Mouse (Mus musculus) MEL (cell line): Measurements from ENCODE around the gene Lnpk. TPM values are rescaled to one million over a fixed set of nuclear protein-coding genes. Genes with fewer than 3 reads are reported as not detected.

Experiments
- DNase-seq: peaks from one replicate; pipeline ENCODE4 v3.0.0; 2011; ENCODE audit warnings: low read depth, low spot score
- H3K27ac ChIP-seq: 2 replicates; pipeline ENCODE4 v1.5.1; 2012; ENCODE audit warnings: low read depth, mild to moderate bottlenecking, control low read depth, low read length, moderate library complexity; ENCODE audit not compliant: control insufficient read depth
- H3K27me3 ChIP-seq, 2 experiments: fragments of 150-350 bp in 1 of 2; sonication (generic) in 1 of 2; 2 replicates each; pipeline ENCODE4 v1.6.1; 2012; ENCODE audit warnings: low read length in 2 of 2, mild to moderate bottlenecking in 2 of 2, improper control_type of control experiment in 1 of 2, moderate library complexity in 1 of 2; ENCODE audit not compliant: insufficient read depth in 2 of 2, control insufficient read depth in 1 of 2
- H3K36me3 ChIP-seq, 2 experiments: 2 replicates each; pipeline ENCODE4 v1.6.1; 2012 to 2014; ENCODE audit warnings: low read length in 2 of 2, improper control_type of control experiment in 1 of 2, inconsistent platforms in 1 of 2, mild to moderate bottlenecking in 1 of 2; ENCODE audit not compliant: insufficient read depth in 2 of 2, control insufficient read depth in 1 of 2
- H3K4me1 ChIP-seq, 2 experiments: fragments of 150-350 bp in 1 of 2; sonication (generic) in 1 of 2; 2 replicates each; pipeline ENCODE4 v1.6.1; 2012; ENCODE audit warnings: low read length in 2 of 2, improper control_type of control experiment in 1 of 2, mild to moderate bottlenecking in 1 of 2; ENCODE audit not compliant: insufficient read depth in 2 of 2, control insufficient read depth in 1 of 2
- H3K4me3 ChIP-seq, 2 experiments: fragments of 150-350 bp in 1 of 2; sonication (generic) in 1 of 2; 2 replicates each; pipeline ENCODE4 v1.5.1; 2012; ENCODE audit warnings: low read depth in 2 of 2, low read length in 2 of 2, mild to moderate bottlenecking in 2 of 2, moderate library complexity in 2 of 2, control low read depth in 1 of 2, improper control_type of control experiment in 1 of 2; ENCODE audit not compliant: control insufficient read depth in 1 of 2, insufficient read depth in 1 of 2
- H3K79me2 ChIP-seq: 2 replicates; pipeline ENCODE4 v1.6.1; 2012; ENCODE audit warnings: mild to moderate bottlenecking, low read length, moderate library complexity; ENCODE audit not compliant: control insufficient read depth, poor library complexity, insufficient read depth
- H3K9ac ChIP-seq: 2 replicates; pipeline ENCODE4 v1.6.1; 2012; ENCODE audit warnings: low read depth, mild to moderate bottlenecking, control low read depth, low read length, moderate library complexity; ENCODE audit not compliant: control insufficient read depth, poor library complexity, severe bottlenecking
- H3K9me3 ChIP-seq: fragments of 150-350 bp; sonication (generic); replicated peaks from 2 replicates; pipeline ENCODE4 v1.6.1; 2012; ENCODE audit warnings: mild to moderate bottlenecking, low read length, improper control_type of control experiment, moderate library complexity; ENCODE audit not compliant: insufficient read depth
- BHLHE40 ChIP-seq: IDR thresholded peaks from 2 replicates; pipeline ENCODE4 v1.6.1; 2012; ENCODE audit warnings: low read depth, mild to moderate bottlenecking, inconsistent platforms, low read length, improper control_type of control experiment, borderline replicate concordance
- CHD1 ChIP-seq: IDR thresholded peaks from 2 replicates; pipeline ENCODE4 v1.6.1; 2012; ENCODE audit warnings: low read depth, mild to moderate bottlenecking, inconsistent platforms, low read length, improper control_type of control experiment
- CHD2 ChIP-seq: IDR thresholded peaks from 2 replicates; pipeline ENCODE4 v1.6.1; 2011; ENCODE audit warnings: low read length, improper control_type of control experiment
- CTCF ChIP-seq, 3 experiments: IDR thresholded peaks in 2 of 3; conservative IDR thresholded peaks in 1 of 3; 2 replicates each; pipeline ENCODE4 v1.5.1; 2011 to 2012; ENCODE audit warnings: low read length in 3 of 3, low read depth in 2 of 3, mild to moderate bottlenecking in 2 of 3, improper control_type of control experiment in 1 of 3, inconsistent platforms in 1 of 3, mixed read lengths in 1 of 3, moderate library complexity in 1 of 3; ENCODE audit not compliant: control insufficient read depth in 1 of 3, insufficient read depth in 1 of 3, poor library complexity in 1 of 3, severe bottlenecking in 1 of 3
- E2F4 ChIP-seq: IDR thresholded peaks from 2 replicates; pipeline ENCODE4 v1.6.1; 2011; ENCODE audit warnings: low read depth, low read length, improper control_type of control experiment, borderline replicate concordance
- GABPA ChIP-seq: IDR thresholded peaks from 2 replicates; pipeline ENCODE4 v1.6.1; 2012; ENCODE audit warnings: low read depth, mild to moderate bottlenecking, inconsistent platforms, low read length, improper control_type of control experiment, moderate library complexity
- GATA1 ChIP-seq: IDR thresholded peaks from 2 replicates; pipeline ENCODE4 v1.6.1; 2011; ENCODE audit warnings: low read depth, low read length, improper control_type of control experiment
- HCFC1 ChIP-seq: IDR thresholded peaks from 2 replicates; pipeline ENCODE4 v1.6.1; 2012; ENCODE audit warnings: low read depth, mild to moderate bottlenecking, inconsistent platforms, low read length, improper control_type of control experiment, moderate library complexity
- KAT2A ChIP-seq: conservative IDR thresholded peaks from 2 replicates; pipeline ENCODE4 v1.6.1; 2012; ENCODE audit warnings: low read depth, low read length, improper control_type of control experiment, inconsistent platforms
- MAFK ChIP-seq: IDR thresholded peaks from 2 replicates; pipeline ENCODE4 v1.6.1; 2011; ENCODE audit warnings: low read depth, mild to moderate bottlenecking, low read length, improper control_type of control experiment, borderline replicate concordance
- MAZ ChIP-seq: IDR thresholded peaks from 2 replicates; pipeline ENCODE4 v1.6.1; 2012; ENCODE audit warnings: low read depth, mild to moderate bottlenecking, inconsistent platforms, low read length, improper control_type of control experiment
- MEF2A ChIP-seq: IDR thresholded peaks from 2 replicates; pipeline ENCODE4 v1.6.1; 2014; ENCODE audit warnings: low read depth, mild to moderate bottlenecking, inconsistent platforms, low read length, improper control_type of control experiment; ENCODE audit not compliant: poor library complexity, insufficient replicate concordance, severe bottlenecking; ENCODE audit errors: extremely low read depth
- MYB ChIP-seq: IDR thresholded peaks from 2 replicates; pipeline ENCODE4 v1.6.1; 2011; ENCODE audit warnings: mild to moderate bottlenecking, low read depth, low read length, improper control_type of control experiment
- NELFE ChIP-seq: IDR thresholded peaks from 2 replicates; pipeline ENCODE4 v1.6.1; 2011; ENCODE audit warnings: low read depth, low read length, improper control_type of control experiment
- POLR2AphosphoS5 ChIP-seq: IDR thresholded peaks from 2 replicates; pipeline ENCODE4 v1.6.1; 2012; ENCODE audit warnings: low read depth, borderline replicate concordance, mild to moderate bottlenecking, inconsistent platforms, low read length, moderate library complexity, mixed read lengths
- SIN3A ChIP-seq: IDR thresholded peaks from 2 replicates; pipeline ENCODE4 v1.6.1; 2012; ENCODE audit warnings: low read length, improper control_type of control experiment, inconsistent platforms
- TAL1 ChIP-seq: IDR thresholded peaks from 2 replicates; pipeline ENCODE4 v1.6.1; 2012; ENCODE audit warnings: mild to moderate bottlenecking, inconsistent platforms, low read length, moderate library complexity, mixed read lengths
- TCF12 ChIP-seq: IDR thresholded peaks from 2 replicates; pipeline ENCODE4 v1.6.1; 2014; ENCODE audit warnings: low read depth, mild to moderate bottlenecking, inconsistent platforms, low read length, improper control_type of control experiment, moderate library complexity
- UBTF ChIP-seq: IDR thresholded peaks from 2 replicates; pipeline ENCODE4 v1.6.1; 2012; ENCODE audit warnings: low read depth, mild to moderate bottlenecking, inconsistent platforms, low read length, improper control_type of control experiment, moderate library complexity, borderline replicate concordance; ENCODE audit not compliant: insufficient read depth
- USF1 ChIP-seq: IDR thresholded peaks from 2 replicates; pipeline ENCODE4 v1.6.1; 2014; ENCODE audit warnings: low read depth, mild to moderate bottlenecking, inconsistent platforms, low read length, improper control_type of control experiment, moderate library complexity
- polyA plus RNA-seq, 2 experiments: library from polyadenylated mRNA; stranded (reverse) in 1 of 2; unstranded in 1 of 2; fragments of >175 nt in 1 of 2; fragments of >200 nt in 1 of 2; gene quantifications; 2 replicates each; pipeline versions ENCODE4 v1.2.1 to v1.2.4; 2012; ENCODE audit warnings: low replicate concordance in 2 of 2, low read depth in 1 of 2; ENCODE audit not compliant: insufficient read length in 2 of 2, insufficient read depth in 1 of 2, missing spikeins in 1 of 2
- total RNA-seq: library from RNA; depleted of rRNA; stranded (reverse); fragments of 300-350 nt; gene quantifications from 2 replicates; pipeline ENCODE4 v1.2.3, GENCODE M21; 2012

The Lnpk gene
- total and polyA plus RNA-seq, 3 experiments: 35.5 to 36.1 TPM; not detected in 1

GRCm38 (mm10) chr2:74619676-74620246 lies 40.5 kb upstream of the Lnpk start:
- TF ChIP-seq TCF12 (no peak), E2F4 (no peak), NELFE (no peak)
- no peaks in the 10 kb centered on the region for H3K79me2 ChIP-seq
- no peak for DNase-seq
- H3K9me3 ChIP-seq: no peaks in the 10 kb centered on the region
- H3K27me3 ChIP-seq: no peaks in the 10 kb centered on the region
- H3K9ac ChIP-seq: no peak overlapping the region
- no peak overlapping the region for H3K27ac ChIP-seq
- H3K4me3 ChIP-seq: no peak overlapping the region
- peaks cover 0 to 3% of the 10 kb centered on the region in 2 experiments; a peak in 1 of 4 replicates for H3K36me3 ChIP-seq
- no peaks in the 10 kb centered on the region for H3K4me1 ChIP-seq

- Histone ChIP-seq H3K27ac (no peak overlapping the region), H3K4me3 (peak overlapping the region in 1 of 2 experiments; percentile 15; a peak in 2 of 4 replicates), H3K4me1 (no peaks in the 10 kb centered on the region)
- DNase-seq: peak; percentile 51
- TF ChIP-seq NELFE: no peak
- no peak for TF ChIP-seq CHD2
- no peak for TF ChIP-seq GABPA
- no peak for TF ChIP-seq KAT2A
- TF ChIP-seq USF1: no peak
- no peak for TF ChIP-seq UBTF
- no peak for TF ChIP-seq CTCF (IDR thresholded peaks at IDR 0.05 in 2 of 3, conservative IDR thresholded peaks at IDR 0.05 in 1 of 3; ENCODE audit: control insufficient read depth in 1 of 3, insufficient read depth in 1 of 3, low read depth in 2 of 3, low read length in 3 of 3, poor library complexity in 1 of 3, severe bottlenecking in 1 of 3)
- TF ChIP-seq MAFK: no peak
- no peak for TF ChIP-seq TAL1
- TF ChIP-seq BHLHE40: no peak
- TF ChIP-seq SIN3A: no peak
- no peak for TF ChIP-seq MAZ
- no peak for TF ChIP-seq HCFC1
- no peak for TF ChIP-seq GATA1
- TF ChIP-seq CHD1: no peak
- no peak for TF ChIP-seq MYB
- TF ChIP-seq POLR2AphosphoS5: no peak
- no peak for TF ChIP-seq MEF2A
- TF ChIP-seq, all 39 proteins: peak for 0
- Histone ChIP-seq H3K79me2 (no peaks in the 10 kb centered on the region), H3K9me3 (no peaks in the 10 kb centered on the region), H3K27me3 (no peaks in the 10 kb centered on the region), H3K36me3 (peaks cover 0 to 3% of the 10 kb centered on the region in 2 experiments; a peak in 1 of 4 replicates), H3K9ac (no peak overlapping the region)
Observed at GRCm38 (mm10) chr2:74617706-74618105, 38.5 kb upstream of the Lnpk start.
